Mouse (Mus musculus): ENCODE results near the gene Clec12b. TPM values are rescaled to one million over a fixed set of nuclear protein-coding genes. Genes with fewer than 3 reads are reported as not detected.

Clec12b gene
- total and polyA plus RNA-seq, 3 experiments, result not detected

DNA sequence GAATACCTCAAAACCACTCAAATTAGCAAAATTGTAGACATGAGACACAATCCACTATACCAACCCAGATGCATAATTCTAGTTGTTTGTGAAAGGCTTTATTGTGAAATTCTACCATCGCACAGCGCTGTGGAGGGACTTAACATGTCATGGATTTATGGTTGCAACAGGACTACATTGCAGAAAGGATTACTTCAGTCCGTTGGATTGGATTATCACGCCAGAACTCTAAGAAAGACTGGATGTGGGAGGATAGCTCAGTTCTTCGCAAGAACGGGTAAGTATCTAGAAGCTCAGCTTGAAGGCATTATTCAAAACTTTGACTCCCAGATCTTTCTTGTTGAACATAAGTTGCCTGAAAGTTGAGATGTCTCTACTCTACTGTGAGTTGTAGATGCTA is 17.7 kb upstream of the Clec12b start:
- no peak for TF ChIP-seq MAZ (IDR thresholded peaks at IDR 0.05; ENCODE audit: low read depth, low read length)
- no peak for TF ChIP-seq ELF1 (IDR thresholded peaks at IDR 0.05; ENCODE audit: low read depth, low read length)
- no peak for TF ChIP-seq KAT2A (conservative IDR thresholded peaks at IDR 0.05; ENCODE audit: low read depth, low read length)
- no peak for TF ChIP-seq MAX (IDR thresholded peaks at IDR 0.05; ENCODE audit: low read length)
- no peak for TF ChIP-seq UBTF (IDR thresholded peaks at IDR 0.05; ENCODE audit: borderline replicate concordance, insufficient read depth, low read depth, low read length)
- H3K27ac ChIP-seq (ENCODE audit: control insufficient read depth, low read depth, low read length), result no peak overlapping the region
- no peak overlapping the region for H3K9ac ChIP-seq (ENCODE audit: control insufficient read depth, low read depth, low read length, poor library complexity, severe bottlenecking)
- no peaks in the 10 kb centered on the region for H3K9me3 ChIP-seq (replicated peaks; ENCODE audit: insufficient read depth, low read length)
- no peak for DNase-seq (ENCODE audit: low read depth, low spot score)
- no peaks in the 10 kb centered on the region; a peak in 1 of 4 replicates for H3K27me3 ChIP-seq (ENCODE audit: control insufficient read depth in 1 of 2, insufficient read depth in 2 of 2, low read length in 2 of 2)
- peaks cover 0 to 2% of the 10 kb centered on the region in 2 experiments; a peak in 2 of 4 replicates for H3K36me3 ChIP-seq (ENCODE audit: control insufficient read depth in 1 of 2, insufficient read depth in 2 of 2, low read length in 2 of 2)
- H3K79me2 ChIP-seq (ENCODE audit: control insufficient read depth, insufficient read depth, low read length, poor library complexity), result no peaks in the 10 kb centered on the region
- no peaks in the 10 kb centered on the region for H3K4me1 ChIP-seq (ENCODE audit: control insufficient read depth in 1 of 2, insufficient read depth in 2 of 2, low read length in 2 of 2)
- H3K4me3 ChIP-seq (ENCODE audit: control insufficient read depth in 1 of 2, insufficient read depth in 1 of 2, low read depth in 2 of 2, low read length in 2 of 2), result no peak overlapping the region

DNA sequence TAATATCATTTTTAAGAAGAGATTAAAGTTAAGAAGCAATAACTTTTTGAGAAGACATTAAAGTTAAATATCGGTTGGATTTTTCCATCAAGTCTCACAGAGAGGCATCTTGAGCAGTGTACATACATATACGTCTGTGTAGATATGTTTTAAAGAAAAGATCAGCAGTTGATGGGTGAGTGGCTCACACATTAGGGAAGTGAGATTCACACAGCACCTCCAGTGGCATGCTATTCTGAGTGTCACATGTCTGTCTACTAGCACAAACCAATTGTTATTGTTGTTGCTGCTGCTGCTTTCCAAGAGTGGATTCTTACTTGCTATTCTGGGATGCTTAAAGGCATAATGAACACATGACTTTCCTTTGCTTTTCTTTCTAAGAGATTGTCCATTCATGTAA is 16.7 kb upstream of the Clec12b start:
- Histone ChIP-seq H3K79me2 (ENCODE audit: control insufficient read depth, insufficient read depth, low read length, poor library complexity) (no peaks in the 10 kb centered on the region), H3K9ac (ENCODE audit: control insufficient read depth, low read depth, low read length, poor library complexity, severe bottlenecking) (no peak overlapping the region), H3K4me3 (ENCODE audit: control insufficient read depth in 1 of 2, insufficient read depth in 1 of 2, low read depth in 2 of 2, low read length in 2 of 2) (no peak overlapping the region), H3K36me3 (ENCODE audit: control insufficient read depth in 1 of 2, insufficient read depth in 2 of 2, low read length in 2 of 2) (peaks cover 0 to 2% of the 10 kb centered on the region in 2 experiments; a peak in 2 of 4 replicates), H3K9me3 (replicated peaks; ENCODE audit: insufficient read depth, low read length) (no peaks in the 10 kb centered on the region), H3K27ac (ENCODE audit: control insufficient read depth, low read depth, low read length) (no peak overlapping the region), H3K4me1 (ENCODE audit: control insufficient read depth in 1 of 2, insufficient read depth in 2 of 2, low read length in 2 of 2) (no peaks in the 10 kb centered on the region), H3K27me3 (ENCODE audit: control insufficient read depth in 1 of 2, insufficient read depth in 2 of 2, low read length in 2 of 2) (peaks cover 0 to under 1% of the 10 kb centered on the region in 2 experiments; a peak in 1 of 4 replicates)
- DNase-seq (ENCODE audit: low read depth, low spot score), result no peak
- TF ChIP-seq TBP (IDR thresholded peaks at IDR 0.05; ENCODE audit: low read depth, low read length) (no peak), SIN3A (IDR thresholded peaks at IDR 0.05; ENCODE audit: low read length) (no peak), GABPA (IDR thresholded peaks at IDR 0.05; ENCODE audit: low read depth, low read length) (no peak), MAX (IDR thresholded peaks at IDR 0.05; ENCODE audit: low read length) (no peak), CTCF (IDR thresholded peaks at IDR 0.05 in 2 of 3, conservative IDR thresholded peaks at IDR 0.05 in 1 of 3; ENCODE audit: control insufficient read depth in 1 of 3, insufficient read depth in 1 of 3, low read depth in 2 of 3, low read length in 3 of 3, poor library complexity in 1 of 3, severe bottlenecking in 1 of 3) (no peak), ZC3H11A (IDR thresholded peaks at IDR 0.05; ENCODE audit: low read depth, low read length) (no peak), E2F4 (IDR thresholded peaks at IDR 0.05; ENCODE audit: borderline replicate concordance, low read depth, low read length) (no peak), RAD21 (IDR thresholded peaks at IDR 0.05; ENCODE audit: low read depth, low read length) (no peak), CHD1 (IDR thresholded peaks at IDR 0.05; ENCODE audit: low read depth, low read length) (no peak), ZNF384 (IDR thresholded peaks at IDR 0.05; ENCODE audit: low read depth, low read length) (no peak), RCOR1 (IDR thresholded peaks at IDR 0.05; ENCODE audit: low read depth, low read length) (no peak), JUND (IDR thresholded peaks at IDR 0.05; ENCODE audit: low read depth, low read length) (no peak), ELF1 (IDR thresholded peaks at IDR 0.05; ENCODE audit: low read depth, low read length) (no peak), SMC3 (IDR thresholded peaks at IDR 0.05; ENCODE audit: low read depth, low read length) (no peak), HCFC1 (IDR thresholded peaks at IDR 0.05; ENCODE audit: low read depth, low read length) (no peak), UBTF (IDR thresholded peaks at IDR 0.05; ENCODE audit: borderline replicate concordance, insufficient read depth, low read depth, low read length) (no peak)
